Mouse (Mus musculus) cerebellum, adult 11-12 months (tissue): ENCODE data around the gene Bak1.

Experiments
- DNase-seq: peaks from one replicate; pipeline ENCODE4 v3.0.0; 2022

The Bak1 gene

DNA sequence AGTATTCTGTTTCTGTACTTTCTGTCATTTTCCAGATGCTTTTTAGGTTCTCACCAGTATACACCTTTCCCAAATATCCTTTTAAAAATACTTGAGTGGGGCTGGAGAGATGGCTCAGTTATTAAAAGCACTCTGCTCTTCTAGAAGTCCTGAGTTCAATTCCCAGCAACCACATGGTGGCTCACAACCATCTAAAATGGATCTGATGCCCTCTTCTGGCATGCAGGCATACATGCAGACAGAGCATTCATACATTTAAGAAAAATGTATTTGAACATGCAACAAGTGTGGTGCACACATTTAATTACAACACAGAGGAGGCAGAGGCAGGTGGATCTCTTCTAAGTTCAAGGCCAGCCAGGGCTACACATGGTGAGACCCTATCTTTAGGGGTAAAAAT lies 53.4 kb downstream of the Bak1 start:
- no peak for DNase-seq

DNA sequence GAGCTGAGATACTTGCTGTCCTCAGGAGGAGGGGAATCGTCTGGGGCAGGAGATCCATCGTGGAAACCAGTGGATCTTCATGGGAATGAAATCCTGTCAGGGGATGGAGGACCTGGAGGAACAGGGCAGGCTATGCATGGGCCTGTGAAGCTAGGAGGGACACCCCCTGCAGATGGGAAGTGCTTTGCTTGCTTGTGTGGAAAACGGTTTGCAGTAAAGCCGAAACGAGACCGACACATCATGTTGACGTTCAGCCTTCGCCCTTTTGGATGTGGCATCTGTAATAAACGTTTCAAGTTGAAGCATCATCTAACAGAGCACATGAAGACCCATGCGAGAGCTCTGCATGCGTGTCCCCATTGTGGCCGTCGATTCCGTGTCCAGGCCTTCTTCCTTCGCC lies 54.3 kb downstream of the Bak1 start:
- DNase-seq: no peak

DNA sequence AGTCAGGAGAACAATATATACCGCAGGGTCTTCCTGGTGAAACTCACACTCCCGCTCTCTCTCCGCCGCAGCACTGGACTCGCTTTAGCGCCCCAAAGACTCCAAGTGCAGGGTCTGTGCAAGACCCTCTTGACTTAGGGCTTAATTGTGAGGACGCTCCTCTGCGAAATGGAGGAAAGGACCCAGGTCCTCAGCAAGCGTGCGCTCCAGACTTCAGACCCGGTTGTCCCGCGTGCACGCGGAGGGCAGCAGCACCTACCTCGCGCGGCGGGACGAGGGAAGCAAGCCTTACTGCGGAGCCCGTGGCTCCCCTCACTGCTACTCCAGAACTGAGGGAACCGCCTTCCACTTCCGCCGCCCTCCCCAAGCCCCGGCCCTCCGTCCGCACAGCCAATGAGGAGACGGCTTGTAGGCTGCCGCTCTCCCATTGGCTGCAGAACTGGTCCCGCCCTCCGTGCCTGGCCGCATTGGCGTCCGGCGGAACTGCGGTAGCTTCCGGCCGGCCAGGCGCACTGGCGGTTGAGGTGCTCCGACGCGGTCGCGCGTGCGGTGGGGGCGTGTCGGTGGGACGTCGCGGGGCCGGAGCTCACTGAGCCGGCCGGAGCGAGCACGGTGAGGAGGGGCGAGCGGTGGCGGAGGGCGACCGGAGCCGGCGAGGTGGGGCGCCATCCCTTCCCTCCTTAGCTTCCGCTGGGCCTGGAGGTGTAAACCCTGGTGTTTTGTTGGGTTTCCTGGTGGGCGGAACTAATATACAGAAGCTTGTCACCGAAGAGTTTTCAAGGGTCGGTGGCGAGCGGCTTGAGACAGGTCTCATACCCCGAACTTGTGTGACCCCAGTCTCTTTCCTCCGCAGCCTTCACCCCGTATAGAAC lies 55.9 kb downstream of the Bak1 start, which contains the start of gene Zbtb9:
Zbtb9 (plus strand) TSS at position 465 of the 872 bp plus-strand sequence.
- peak; percentile 96 for DNase-seq

DNA sequence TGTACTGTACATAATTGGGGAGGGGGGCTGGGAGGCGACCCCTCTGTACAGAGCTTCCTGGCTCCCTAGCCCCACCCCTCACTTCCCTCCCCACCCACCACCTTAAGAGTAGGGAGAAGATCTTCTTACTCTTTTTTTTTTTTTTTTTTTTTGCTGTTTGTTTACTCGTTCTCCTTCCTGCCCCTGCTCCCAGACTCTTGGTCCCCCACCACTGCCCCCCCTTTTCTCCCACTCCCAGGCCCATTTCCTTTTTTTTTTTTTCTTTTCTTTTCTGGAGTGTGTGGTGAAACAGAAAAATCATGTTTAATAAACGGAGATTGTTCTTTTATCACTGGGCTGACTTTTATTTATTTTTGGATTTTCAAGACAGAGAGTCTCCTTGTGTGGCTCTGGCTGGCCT lies 56.7 kb downstream of the Bak1 start:
- DNase-seq: no peak

DNA sequence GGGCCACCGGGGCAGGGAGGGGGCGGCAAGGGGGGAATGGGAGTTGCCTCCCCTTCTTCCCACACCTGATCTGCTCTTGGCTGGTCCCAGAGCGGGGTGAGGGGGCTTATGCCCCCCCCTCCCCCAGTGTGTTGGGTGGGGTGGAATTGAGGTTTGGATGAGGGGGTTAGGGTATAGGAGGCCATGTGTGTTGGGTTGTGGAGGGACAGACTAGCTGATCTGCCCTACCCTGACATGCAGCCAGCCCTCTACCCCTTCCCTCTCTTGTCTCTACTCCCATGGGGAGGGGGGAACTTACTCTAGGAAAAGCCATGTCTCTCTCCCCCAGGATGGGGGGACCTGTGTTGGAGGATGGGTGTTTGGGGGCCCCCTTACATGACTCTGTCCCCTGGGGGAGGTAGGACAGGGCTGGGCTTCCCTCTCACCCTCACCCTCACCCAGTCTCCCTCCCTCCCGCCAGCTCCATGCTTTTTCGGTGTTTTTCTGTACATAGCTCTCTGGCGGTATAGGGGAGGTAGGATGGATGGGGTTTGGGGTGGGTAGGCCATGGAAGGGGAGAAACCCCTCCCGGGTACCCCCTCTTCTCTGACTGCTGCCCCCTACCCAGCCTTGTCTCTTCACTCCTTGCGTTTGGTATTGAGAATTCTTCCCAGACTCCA lies 57.4 kb downstream of the Bak1 start:
- DNase-seq: peak; percentile 54

DNA sequence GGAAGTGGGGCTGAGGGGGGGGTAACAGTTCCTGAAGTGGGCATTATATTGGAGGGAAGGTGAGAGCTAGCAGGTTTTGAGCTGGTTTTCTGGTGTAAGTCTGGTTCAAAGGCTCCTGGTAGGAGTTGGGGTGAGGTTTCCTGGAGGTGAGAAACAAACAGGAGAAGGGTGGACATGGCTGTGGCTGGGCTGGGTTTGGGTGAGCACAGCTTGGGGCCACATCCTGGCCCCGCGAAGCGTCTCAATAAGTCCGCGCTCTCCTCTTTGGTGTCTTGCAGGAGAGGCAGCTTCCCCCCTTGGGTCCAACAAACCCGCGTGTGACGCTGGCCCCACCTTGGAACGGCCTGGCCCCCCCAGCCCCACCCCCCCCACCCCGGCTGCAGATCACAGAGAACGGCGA lies 58.6 kb downstream of the Bak1 start:
- DNase-seq: no peak
